Mouse (Mus musculus) frontal cortex, postnatal 10 days (tissue): ENCODE measurements around the gene 1700001C19Rik.
"Not testable (repeated sequence)": the region's sequence is repeated elsewhere in the genome, so short reads cannot be mapped to it uniquely, and the experiment has no call there.

Source experiments
- DNase-seq, 2 experiments: peaks; one replicate each; pipeline ENCODE4 v3.0.0; 2022; ENCODE audit warnings: low spot score in 2 of 2, mixed read lengths in 1 of 2

Gene 1700001C19Rik

GRCm38 (mm10) chr17:47436156-47436906 lies 845 bp downstream of the 1700001C19Rik start, which contains the start of gene AI661453:
Gene AI661453, plus strand, starts transcription at chr17:47436615.
- no peak for DNase-seq

GRCm38 (mm10) chr17:47430815-47431214 lies 6.4 kb downstream of the 1700001C19Rik start:
- no peak for DNase-seq

- no peak for DNase-seq
These were observed 8.3 kb downstream of the 1700001C19Rik start for GRCm38 (mm10) chr17:47428831-47429304.

- DNase-seq: no peak
These were observed 9.9 kb downstream of the 1700001C19Rik start for GRCm38 (mm10) chr17:47427316-47427715.

- no peak for DNase-seq
These were observed 13.0 kb downstream of the 1700001C19Rik start for GRCm38 (mm10) chr17:47424186-47424585.

GRCm38 (mm10) chr17:47422616-47423015 lies 14.6 kb downstream of the 1700001C19Rik start:
- DNase-seq: not testable (repeated sequence)

GRCm38 (mm10) chr17:47421566-47421965 lies 15.6 kb downstream of the 1700001C19Rik start:
- no peak for DNase-seq

GRCm38 (mm10) chr17:47420195-47420594 lies 17.0 kb downstream of the 1700001C19Rik start:
- no peak for DNase-seq

- peak in 1 of 2 experiments; percentile 15 for DNase-seq
These were observed 27.0 kb downstream of the 1700001C19Rik start for GRCm38 (mm10) chr17:47409897-47410861.

- DNase-seq: peak in 1 of 2 experiments; percentile 30
These were observed 28.6 kb downstream of the 1700001C19Rik start for GRCm38 (mm10) chr17:47408558-47408898.

GRCm38 (mm10) chr17:47407717-47408557 lies 29.2 kb downstream of the 1700001C19Rik start:
- DNase-seq: no peak

GRCm38 (mm10) chr17:47400451-47400850 lies 36.7 kb downstream of the 1700001C19Rik start, which contains the start of gene Guca1a:
Gene Guca1a, minus strand, starts transcription at chr17:47400584.
- no peak for DNase-seq

- DNase-seq: no peak
These were observed 38.1 kb downstream of the 1700001C19Rik start for GRCm38 (mm10) chr17:47399091-47399490.

- DNase-seq: peak in 1 of 2 experiments; percentile 20
These were observed 41.7 kb downstream of the 1700001C19Rik start for GRCm38 (mm10) chr17:47395376-47395913.

- no peak for DNase-seq
These were observed 42.8 kb downstream of the 1700001C19Rik start for GRCm38 (mm10) chr17:47394223-47394869.

- no peak for DNase-seq
These were observed 50.5 kb downstream of the 1700001C19Rik start for GRCm38 (mm10) chr17:47386649-47387048.

- DNase-seq: no peak
These were observed 52.0 kb downstream of the 1700001C19Rik start, which contains the start of gene Guca1b for GRCm38 (mm10) chr17:47385145-47385544. Gene Guca1b, plus strand, starts transcription at chr17:47385393.

GRCm38 (mm10) chr17:47384064-47384463 lies 53.1 kb downstream of the 1700001C19Rik start:
- no peak for DNase-seq

- no peak for DNase-seq
These were observed 53.9 kb downstream of the 1700001C19Rik start for GRCm38 (mm10) chr17:47383266-47383665.

GRCm38 (mm10) chr17:47381917-47382316 lies 55.3 kb downstream of the 1700001C19Rik start:
- no peak for DNase-seq
